Mouse (Mus musculus) embryo, embryonic 10.5 days (tissue): ENCODE results near the gene Oxct2b.
"Not testable (repeated sequence)": the region's sequence is repeated elsewhere in the genome, so short reads cannot be mapped to it uniquely, and the experiment has no call there.

Experiments used
- DNase-seq: peaks from one replicate; pipeline ENCODE4 v3.0.0-alpha.2; 2015; ENCODE audit warnings: low spot score

Oxct2b gene

DNA sequence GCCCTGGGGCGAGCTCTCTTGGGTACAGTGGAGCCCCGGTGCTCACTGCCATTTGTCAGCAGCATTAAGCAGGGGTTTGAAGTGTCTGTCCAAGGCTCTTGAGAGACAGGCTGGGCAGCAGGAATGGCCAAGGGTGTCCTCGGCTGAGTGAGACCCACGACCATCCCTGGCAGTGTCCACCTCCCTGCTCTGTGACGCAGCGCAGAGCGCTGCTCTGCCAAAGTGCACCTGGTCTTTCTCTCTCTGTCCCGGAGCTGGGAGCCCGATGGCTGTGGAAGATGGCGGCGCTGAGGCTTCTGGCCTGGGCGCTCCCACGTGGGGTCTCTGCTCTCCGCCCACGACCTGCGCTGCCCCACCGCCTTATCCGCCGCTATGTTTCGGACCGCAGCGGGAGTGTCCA is at the start of gene Oxct2b:
Gene Oxct2b, plus strand, starts transcription at position 256 of the 400 bp plus-strand sequence.
- peak; percentile 33 for DNase-seq

DNA sequence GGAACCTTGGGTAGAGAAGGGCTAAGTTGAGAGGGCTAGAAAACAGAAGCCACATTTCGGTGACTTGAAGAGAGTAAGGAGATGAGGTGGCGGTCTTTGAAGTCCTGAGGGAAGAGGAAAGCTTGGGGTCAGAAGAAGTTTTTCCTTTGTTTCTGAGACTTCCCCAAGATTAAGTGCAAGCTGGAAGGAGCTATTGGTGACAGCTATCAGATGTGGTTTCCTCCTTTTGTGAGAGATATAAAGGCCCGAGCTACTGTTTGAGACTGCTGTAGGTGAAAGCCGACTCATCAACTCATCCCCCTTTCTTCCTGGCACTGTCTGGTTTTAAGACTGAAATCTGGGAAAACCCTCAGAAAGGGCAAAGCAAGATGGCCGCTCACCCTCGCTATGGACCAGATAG is 47.4 kb upstream of the Oxct2b start:
- DNase-seq, result no peak

DNA sequence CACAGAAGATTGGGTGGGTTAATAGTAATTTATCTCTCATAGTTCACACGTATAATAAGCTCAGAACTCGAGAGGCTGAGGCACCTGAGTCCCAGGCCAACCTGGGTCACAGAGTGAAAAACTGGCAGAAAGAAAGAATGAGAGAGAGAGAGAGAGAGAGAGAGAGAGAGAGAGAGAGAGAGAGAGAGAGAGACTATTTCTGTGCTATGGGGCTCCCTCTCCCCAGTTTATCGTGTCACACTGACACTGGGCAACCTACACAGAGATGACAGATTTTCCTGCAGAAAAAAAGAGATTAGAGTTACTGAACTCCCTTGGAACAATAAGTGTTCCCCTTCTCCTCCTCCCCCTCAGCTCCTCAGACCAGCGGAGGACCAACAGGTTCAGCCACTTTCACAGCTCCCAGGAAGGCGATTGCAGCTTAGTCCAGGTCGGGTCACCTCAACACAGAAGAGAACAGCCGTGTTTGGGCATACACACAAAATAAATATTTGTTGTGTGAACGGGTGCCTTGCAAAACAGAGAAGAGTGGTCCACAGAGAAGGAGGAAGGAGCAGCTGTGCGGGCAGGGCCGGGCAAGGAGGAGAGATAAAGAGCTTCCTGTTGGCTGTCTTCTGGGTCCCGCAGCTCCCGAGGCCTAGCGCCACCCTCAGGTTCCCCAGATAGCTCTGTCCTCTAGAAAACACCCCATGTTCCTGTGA is 44.6 kb upstream of the Oxct2b start:
- DNase-seq, result peak; percentile 68

DNA sequence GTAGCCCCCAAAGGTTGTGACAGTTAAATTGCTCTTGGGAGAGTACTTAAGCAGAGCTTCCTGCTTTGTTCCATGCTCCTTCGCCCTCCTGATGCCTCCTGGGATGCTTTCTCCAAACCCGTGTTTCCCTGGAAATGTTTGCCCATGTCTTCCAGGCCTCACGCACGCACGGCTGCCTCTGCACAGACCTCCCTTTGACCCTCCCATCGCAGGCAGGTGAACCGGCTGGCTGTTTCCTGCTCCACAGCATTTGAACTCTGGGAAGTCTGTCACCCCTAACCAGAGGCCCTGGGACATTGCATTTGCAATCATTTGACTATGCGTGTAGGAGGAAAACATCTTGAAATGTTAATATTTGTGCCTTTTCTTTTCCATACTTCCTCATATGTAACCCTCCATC is 39.1 kb upstream of the Oxct2b start:
- no peak for DNase-seq

DNA sequence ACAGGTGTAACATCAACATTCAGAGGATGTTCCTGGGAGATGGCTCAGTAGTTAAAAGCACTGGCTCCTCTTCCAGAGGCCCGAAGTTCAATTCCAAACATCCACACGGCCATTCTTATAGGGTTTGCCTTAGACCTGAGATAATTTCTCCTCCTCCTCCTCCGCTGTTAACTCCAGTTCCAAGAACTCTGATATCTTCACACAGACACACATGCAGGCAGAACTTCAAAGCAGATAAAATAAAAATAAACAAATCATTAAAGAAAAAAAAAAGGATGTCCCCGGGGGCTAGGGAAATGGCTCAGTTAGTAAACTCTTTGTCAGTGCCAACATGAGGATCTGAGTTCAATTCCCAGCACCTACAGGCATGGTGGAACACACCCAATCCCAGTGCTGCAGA is 37.8 kb upstream of the Oxct2b start:
- no peak for DNase-seq

DNA sequence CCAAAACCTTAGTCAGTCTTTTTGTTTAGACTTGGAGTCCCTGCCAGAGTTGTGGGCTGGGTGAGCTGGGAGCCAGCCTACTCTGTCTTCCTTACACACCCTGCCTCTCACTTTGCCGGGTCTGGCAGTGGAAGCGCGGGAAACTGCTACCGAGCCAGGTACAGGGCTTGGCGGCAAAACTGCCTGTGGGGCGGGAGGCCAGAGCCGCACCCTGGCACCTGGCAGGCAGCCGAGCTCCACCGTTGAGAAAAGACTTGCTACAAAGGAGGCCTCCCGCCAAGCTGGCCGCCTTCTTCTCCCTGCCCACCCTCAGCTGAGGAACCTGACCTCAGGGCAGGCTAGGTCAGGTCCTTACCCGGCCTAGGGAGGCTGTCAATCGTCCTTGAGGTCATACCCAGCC is 35.3 kb upstream of the Oxct2b start:
- DNase-seq, result no peak

DNA sequence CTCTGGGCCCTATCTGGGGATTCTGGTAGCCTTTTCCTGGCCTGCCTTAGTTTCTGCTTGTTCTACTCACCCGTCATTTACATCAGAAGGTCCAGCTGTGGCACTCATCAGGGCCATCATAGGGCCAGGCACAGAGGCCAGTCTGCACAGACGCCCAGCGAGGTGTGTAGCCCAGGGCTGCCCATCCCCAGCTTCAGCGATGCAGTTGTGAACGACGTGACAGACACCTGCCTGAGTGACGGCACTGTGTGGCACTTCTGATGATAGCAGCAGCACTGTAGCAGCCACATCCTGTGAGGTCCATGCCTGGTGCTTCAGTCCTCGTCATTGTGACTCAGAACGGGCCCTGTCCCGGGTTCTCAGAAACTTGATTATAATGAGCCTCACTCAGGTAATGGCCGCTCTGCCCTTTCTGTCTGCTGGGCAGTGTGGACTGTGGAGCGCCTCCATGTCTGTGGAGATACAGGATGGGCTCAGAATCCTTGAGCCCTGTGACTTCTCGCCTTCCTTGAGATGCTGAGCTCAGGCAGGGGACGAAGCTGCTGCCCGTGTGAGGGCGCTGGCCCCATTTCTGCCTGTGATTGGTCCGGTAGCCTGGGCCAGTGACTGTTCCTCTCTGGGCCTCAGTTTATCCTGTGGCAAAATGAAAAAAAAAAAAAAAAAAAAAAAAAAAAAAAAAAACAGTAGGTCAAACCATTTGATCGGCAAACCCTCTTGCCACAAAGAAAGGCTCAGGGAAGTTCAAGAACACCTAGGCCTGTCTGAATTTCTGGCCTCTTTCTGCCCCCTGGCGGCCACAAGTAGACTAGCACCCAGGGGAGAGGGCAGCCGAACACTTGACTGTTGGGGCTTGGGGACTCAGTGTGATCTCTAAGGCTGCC is 33.5 kb upstream of the Oxct2b start:
- DNase-seq, result peak; percentile 86

DNA sequence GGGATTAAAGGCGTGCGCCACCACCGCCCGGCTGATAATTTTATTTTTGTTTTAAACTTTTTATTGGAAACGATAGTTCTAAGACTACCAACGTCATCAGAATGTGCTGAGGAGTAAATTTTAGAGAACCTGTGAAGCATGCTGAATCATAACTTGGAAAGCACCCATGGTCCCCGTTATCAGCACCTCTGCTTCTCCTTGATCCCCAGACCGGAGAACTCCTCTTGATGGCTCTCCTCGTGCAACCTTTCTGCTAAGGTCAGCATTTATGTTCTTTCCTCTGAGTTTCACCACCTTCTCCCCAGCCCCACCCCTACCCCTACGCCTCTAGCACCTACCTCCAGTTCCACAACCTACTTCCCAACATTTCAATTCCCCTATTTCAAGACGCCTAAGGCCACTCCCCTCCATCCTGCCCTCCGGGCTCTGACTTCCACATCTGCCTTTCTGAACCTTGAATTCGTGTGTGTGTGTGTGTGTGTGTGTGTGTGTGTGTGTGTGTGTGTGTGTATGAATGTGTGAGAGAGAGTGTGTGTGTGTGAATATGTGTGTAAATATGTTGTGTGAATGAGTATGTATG is 32.7 kb upstream of the Oxct2b start:
- DNase-seq, result no peak

DNA sequence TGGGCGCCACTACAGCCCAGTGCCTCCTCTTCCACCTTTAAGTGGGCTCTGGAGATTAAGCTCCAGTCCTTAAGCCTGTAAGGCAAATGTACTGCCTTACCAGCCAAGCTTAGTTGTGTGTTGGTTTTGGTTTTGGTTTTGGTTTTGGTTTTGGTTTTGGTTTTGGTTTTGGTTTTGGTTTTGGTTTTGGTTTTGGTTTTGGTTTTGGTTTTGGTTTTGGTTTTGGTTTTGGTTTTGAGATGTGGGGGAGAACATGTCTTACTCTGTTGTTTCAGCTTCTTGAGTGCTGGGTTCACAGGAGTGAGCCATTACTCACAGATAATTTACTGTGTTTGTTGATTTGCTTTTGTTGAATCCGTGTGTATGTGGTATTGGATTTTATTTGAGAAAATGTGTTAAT is 30.8 kb upstream of the Oxct2b start:
- DNase-seq, result no peak

DNA sequence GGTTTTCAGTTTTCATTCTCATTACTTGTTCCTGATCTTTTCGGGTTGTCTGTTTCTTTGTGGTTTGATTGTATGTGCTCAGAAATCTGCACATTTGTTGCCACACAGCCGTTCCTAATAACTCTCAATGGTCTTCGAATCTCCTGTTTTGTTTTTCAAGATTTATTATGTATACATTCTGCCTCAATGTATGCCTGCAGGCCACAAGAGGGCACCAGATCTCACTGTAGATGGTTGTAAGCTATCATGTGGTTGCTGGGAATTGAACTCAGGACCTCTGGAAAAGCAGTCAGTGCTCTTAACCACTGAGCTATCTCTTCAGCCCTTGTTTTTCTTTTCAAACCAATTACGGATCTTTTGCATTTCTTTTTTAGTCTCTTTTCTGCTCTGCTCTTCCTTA is 29.7 kb upstream of the Oxct2b start:
- DNase-seq, result no peak

DNA sequence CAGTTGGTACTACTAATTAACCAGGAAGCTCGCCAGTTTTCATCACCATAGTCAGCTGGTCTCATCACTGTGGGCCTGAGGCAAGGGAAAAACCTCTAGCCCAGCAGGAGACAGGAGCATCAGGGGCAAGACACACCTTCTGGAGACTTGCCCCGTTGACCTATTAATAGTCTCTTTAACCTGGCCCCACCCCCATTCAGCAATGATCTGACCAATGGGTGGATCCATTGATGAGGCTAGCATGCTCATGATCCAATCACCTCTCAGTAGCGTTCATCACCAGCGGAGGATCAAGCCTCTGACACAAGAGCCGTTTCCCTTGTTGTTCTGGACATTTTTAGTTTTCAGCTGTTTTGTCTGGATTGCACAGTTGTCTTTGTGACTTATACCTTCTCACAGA is 23.4 kb upstream of the Oxct2b start:
- DNase-seq, result no peak

DNA sequence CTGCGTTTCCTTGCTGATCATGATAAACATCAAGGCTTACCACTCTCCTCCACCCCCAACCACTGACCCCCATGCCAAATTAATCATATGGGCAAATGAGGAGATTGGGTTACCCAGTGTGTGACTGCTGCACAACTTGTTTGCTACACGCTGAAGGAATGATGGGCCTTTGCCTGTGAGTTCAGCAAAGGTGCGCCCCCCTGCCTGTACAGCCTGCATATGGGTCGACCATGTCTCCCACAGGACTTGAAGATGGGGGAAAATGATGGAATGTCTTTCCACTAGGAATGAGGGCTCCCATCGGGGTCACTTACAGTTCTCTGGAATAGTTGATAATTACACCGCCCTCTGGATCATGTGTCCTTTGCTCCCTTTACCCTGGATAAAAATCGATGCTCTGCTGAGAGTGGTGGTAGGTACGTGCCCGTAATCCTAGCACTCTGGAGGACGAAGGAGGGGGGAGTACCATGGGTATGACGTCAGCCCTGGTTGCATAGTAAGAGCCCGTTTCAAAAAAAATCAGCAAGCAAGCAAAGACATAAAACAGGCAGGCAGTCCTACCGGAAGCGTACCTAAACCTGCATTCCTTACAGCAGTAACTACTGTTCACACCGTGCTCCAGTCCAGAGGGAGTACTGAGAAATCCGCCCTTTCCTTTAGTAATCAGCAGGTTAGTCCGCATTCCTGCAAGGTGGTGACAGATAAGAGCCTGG is 22.8 kb upstream of the Oxct2b start:
- DNase-seq, result no peak

DNA sequence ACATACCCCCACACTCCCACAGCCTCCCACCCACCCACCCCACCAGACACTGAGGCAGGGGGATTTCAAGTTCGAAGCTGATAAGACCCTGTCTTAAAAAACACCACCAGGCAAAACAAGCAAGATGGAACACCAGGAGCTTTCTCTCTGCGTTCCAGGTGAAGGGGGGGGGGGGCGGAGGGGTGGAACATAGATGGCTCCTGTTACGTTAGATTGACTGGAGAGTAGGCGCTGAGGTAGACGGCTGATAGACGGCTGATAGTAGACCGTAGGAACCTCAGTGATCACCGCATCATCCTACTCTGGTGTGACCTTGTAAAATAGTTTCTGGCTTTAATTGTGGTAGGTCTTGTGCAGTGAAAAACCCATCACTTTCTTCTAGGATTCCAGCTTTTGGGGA is 22.2 kb upstream of the Oxct2b start:
- DNase-seq, result no peak

DNA sequence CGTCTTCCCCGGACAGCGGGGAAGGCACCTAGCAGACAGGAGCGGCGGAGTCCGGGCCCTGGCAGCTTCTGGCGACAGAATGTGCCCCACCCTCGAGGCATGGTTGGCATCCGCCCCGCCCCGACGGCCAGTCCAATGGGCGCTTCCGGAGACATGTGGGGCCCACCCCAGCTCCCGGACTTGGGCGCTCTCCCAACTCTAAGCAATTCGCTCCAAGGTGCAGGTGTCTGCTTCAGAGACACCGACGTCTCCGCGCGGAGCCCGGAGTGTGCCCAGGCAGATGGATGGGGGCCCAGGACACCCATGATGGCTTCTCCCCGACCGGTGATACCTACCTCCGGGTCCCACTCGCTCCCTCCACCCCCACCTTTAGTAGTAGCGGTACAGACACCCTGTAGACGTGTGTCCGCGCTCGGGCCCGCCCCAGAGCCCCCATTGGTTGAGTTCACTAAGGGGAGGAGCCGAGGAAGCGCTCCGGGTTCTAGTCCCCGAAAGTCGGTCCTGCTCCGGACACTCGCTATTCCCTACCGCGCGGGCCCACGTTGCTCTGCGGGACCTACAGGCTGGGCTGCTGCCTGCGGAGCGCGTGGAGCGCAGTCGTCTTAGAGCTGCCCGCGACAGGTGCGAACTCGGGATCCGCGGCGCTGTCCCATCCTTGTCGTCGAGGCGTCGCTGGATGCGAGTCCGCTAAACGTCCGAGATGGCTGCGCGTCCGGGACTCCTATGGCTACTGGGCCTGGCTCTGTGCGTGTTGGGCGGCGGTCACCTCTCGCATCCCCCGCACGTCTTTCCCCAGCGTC is 11.2 kb upstream of the Oxct2b start, which contains the start of gene Bmp8b:
Gene Bmp8b, plus strand, starts transcription at position 515 of the 800 bp plus-strand sequence.
- no peak for DNase-seq

DNA sequence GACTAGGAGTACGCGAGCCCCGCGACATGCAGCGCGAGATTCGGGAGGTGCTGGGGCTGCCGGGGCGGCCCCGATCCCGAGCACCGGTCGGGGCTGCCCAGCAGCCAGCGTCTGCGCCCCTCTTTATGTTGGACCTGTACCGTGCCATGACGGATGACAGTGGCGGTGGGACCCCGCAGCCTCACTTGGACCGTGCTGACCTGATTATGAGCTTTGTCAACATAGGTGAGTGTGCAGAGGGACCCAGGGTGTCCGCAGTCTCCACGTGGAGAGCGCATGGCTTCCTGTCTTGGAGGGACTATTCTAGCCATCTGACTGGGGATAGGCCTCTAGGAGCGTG is 10.6 kb upstream of the Oxct2b start:
- DNase-seq, result no peak

DNA sequence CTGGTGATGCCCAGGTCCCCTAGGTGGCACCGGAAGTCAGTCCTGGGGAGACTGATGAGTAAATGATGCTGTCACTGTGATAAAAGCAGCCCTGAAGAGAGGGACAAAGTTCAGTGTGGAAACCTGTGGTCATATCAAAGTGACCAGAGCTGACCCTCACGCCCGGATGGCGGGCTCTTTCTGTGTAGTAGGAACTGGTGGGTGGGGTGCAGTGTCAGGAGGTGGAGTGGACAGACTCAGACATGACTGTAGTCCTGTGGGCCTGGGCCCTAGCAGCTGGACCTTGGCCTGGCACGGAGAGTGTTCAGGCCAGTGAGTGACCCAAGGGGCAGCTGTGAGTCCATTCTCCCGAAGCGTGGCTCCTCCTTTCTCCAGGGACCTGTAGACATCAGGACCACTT is 10.1 kb upstream of the Oxct2b start:
- DNase-seq, result not testable (repeated sequence)

DNA sequence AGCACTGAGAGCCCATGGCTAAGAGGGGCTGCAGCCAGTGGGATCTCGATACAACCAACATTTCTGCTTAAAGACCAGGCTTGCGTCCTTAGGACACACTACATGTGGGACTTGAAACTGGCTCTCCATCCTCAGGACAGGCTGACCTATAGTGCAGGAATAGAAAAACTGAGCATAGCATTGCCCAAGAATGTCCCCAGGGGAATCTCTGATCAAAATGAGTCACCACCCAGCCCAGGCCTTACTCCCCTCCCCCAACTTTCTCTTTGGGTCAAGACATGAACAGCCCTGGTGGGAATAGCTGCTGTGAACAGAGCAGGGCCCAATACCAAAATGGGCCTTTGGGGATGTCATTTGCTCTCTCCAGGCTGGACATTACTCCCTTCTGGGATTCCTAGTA is 9.2 kb upstream of the Oxct2b start:
- DNase-seq, result no peak

DNA sequence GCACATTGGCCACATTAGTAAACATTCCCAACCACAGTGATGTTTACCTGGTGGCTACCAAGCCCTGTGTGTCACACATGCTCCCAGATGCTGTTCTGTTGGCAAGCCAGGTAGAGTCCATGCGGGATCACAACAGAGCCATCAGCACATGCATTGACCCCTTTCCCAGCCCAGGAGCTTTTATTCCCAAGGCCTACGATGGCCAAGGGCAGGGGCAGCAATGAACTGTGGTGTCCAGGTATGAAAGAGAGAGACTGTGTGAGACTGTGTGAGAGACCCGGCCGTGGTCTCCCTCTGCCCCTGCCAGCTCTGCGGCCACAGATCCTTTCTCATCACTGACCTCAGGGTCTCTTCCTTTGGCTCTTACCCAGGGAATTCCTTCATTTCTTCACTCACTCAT is 8.0 kb upstream of the Oxct2b start:
- DNase-seq, result no peak

DNA sequence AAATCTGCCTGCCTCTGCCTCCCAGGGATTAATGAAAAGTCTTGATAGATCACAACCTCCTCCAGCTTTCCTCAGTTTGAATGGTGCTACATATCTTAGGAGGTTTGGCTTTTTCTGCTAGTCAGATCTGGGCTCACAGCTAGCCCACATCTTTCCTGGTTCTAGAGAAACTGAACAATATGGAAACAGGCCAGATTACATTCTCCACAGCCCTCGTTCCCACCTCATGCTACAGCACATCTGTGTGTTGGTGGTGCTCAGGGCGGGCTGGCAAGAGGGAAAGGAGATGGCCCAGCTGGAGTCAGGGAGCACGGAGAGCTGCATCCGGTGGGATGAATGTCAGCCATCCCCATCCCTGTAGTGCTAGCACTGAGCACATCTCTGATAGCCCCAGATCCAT is 5.3 kb upstream of the Oxct2b start:
- DNase-seq, result no peak

DNA sequence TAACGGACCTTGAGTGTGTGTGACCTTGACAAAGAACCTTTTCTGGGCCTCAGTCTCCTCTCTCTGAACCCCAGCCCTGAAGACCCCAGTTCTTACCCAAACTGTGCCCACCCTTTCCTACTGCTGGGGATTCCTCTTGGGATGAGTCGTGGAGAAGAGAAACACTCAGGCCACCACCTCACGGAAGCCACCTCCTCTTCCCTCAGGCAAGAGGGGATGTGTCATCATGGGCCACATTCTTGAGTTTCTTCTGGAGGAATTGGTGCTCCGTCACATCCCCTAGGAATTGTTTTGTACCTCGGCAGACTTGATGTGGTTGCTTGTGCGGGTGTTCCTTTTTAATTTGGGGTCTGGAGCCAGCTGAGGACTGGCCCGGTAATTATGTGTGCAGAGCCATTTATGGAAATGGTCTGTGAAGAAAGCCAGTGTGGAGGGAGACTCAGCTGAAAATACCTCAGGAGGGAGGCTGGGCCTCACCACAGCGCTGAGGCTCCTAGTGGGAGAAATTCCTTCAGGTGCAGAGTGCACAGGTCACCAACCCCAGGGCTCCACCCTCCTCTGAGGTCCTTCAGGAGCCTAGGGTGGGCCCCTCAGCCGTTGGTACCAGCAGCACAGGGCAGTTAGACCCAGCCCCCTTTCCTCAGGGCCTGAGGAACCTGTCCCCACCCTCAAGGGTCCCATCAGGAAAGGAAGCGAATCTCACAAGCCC is 4.6 kb upstream of the Oxct2b start:
- not testable (repeated sequence) for DNase-seq

DNA sequence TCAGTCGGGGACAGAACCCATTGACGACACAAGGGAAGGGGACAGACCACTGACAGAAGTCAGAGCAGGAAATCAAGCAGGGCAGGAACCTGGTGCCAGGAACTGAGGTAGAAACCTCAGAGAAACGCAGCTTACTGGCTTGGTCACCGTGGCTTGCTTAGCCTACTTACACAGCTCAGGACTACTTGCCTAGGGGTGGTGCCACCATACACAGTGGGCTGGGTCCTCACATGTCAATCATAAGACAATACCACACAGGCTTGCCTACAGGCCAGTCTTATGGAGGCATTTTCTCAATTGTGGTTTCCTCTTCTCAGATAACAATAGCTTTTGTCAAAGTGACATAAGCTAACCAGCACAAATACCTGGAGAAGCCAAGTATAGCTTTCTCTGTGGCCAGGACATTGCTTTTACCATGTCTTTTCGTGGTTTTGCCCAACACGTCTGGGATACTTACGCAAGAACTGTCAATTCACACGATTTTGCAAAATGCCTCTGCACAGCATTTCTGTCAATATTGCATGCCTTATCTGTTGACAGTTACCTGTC is 3.8 kb upstream of the Oxct2b start:
- DNase-seq, result no peak
